Mouse (Mus musculus): ENCODE measurements around the gene Fgd3. TPM values are rescaled to one million over a fixed set of nuclear protein-coding genes. Genes with fewer than 3 reads are reported as not detected.

Fgd3 gene
- polyA plus RNA-seq (2015; fragmentation: Nextera tagmentation; extraction: Ambion mirVana): 1.4 and 2.0 TPM in 2 replicates

GRCm38 (mm10) chr13:49320040-49320439, at the start of gene Fgd3:
Fgd3 (minus strand) TSS chr13:49320311.
- peaks cover 57% of the 10 kb centered on the region for H3K27me3 ChIP-seq
- peak within 1 kb of the TSS; percentile 38 for H3K4me3 ChIP-seq
- peak within 1 kb of the TSS; percentile 70 for H3K9ac ChIP-seq
- H3K9me3 ChIP-seq: no peaks in the 10 kb centered on the region
- ATAC-seq (ENCODE audit: low FRiP score): peak; percentile 95
- H3K4me2 ChIP-seq: peak within 1 kb of the TSS; percentile 57
- WGBS: 0% methylated on average over 10 of the region's 10 CpGs
- H3K36me3 ChIP-seq: no peaks in the 10 kb centered on the region; the same call in 1 of the 2 replicates
- H3K4me1 ChIP-seq (replicated peaks): peaks cover 42% of the 10 kb centered on the region
- H3K27ac ChIP-seq: peak within 1 kb of the TSS; percentile 66

GRCm38 (mm10) chr13:49369404-49369803, 49.3 kb upstream of the Fgd3 start:
- ATAC-seq (ENCODE audit: low FRiP score): no peak
- Histone ChIP-seq H3K9me3 (no peaks in the 10 kb centered on the region), H3K27me3 (no peaks in the 10 kb centered on the region), H3K9ac (no peak overlapping the region), H3K4me2 (no peak overlapping the region), H3K36me3 (peaks cover 39% of the 10 kb centered on the region), H3K4me3 (no peak overlapping the region), H3K27ac (no peak overlapping the region), H3K4me1 (replicated peaks) (peaks cover 28% of the 10 kb centered on the region)
- 93% methylated on average over 10 of the region's 10 CpGs for WGBS

GRCm38 (mm10) chr13:49367657-49368440, 47.7 kb upstream of the Fgd3 start:
- ATAC-seq (ENCODE audit: low FRiP score): no peak
- Histone ChIP-seq H3K4me2 (no peak overlapping the region), H3K9ac (no peak overlapping the region), H3K27me3 (no peaks in the 10 kb centered on the region), H3K27ac (no peak overlapping the region), H3K4me1 (replicated peaks) (peaks cover 31% of the 10 kb centered on the region), H3K4me3 (no peak overlapping the region), H3K9me3 (no peaks in the 10 kb centered on the region), H3K36me3 (peaks cover 38% of the 10 kb centered on the region)
- 83% methylated on average over 4 of the region's 4 CpGs for WGBS

- Histone ChIP-seq H3K9me3 (no peaks in the 10 kb centered on the region), H3K4me2 (no peak overlapping the region), H3K4me3 (no peak overlapping the region), H3K9ac (no peak overlapping the region), H3K4me1 (replicated peaks) (peaks cover 34% of the 10 kb centered on the region), H3K36me3 (peaks cover 7% of the 10 kb centered on the region), H3K27me3 (no peaks in the 10 kb centered on the region), H3K27ac (no peak overlapping the region)
- WGBS: 84% methylated on average over 2 of the region's 2 CpGs
- no peak for ATAC-seq (ENCODE audit: low FRiP score)
These were observed 44.6 kb upstream of the Fgd3 start for GRCm38 (mm10) chr13:49364716-49365115.

- H3K36me3 ChIP-seq: no peaks in the 10 kb centered on the region
- WGBS: 66% methylated on average over 2 of the region's 2 CpGs
- H3K4me1 ChIP-seq (replicated peaks): peaks cover 30% of the 10 kb centered on the region
- no peak overlapping the region for H3K4me2 ChIP-seq
- H3K27me3 ChIP-seq: no peaks in the 10 kb centered on the region
- H3K27ac ChIP-seq: 0 out of 2 replicates have a peak overlapping the region, but pooled peaks have one; percentile 24
- no peaks in the 10 kb centered on the region for H3K9me3 ChIP-seq
- H3K4me3 ChIP-seq: no peak overlapping the region
- ATAC-seq (ENCODE audit: low FRiP score): no peak
- H3K9ac ChIP-seq: no peak overlapping the region
These were observed 42.7 kb upstream of the Fgd3 start for GRCm38 (mm10) chr13:49362804-49363203.

- no peak overlapping the region for H3K4me2 ChIP-seq
- H3K27ac ChIP-seq: 0 out of 2 replicates have a peak overlapping the region, but pooled peaks have one; percentile 24
- no peak overlapping the region for H3K9ac ChIP-seq
- H3K4me1 ChIP-seq (replicated peaks): peaks cover 29% of the 10 kb centered on the region
- H3K9me3 ChIP-seq: no peaks in the 10 kb centered on the region
- H3K4me3 ChIP-seq: no peak overlapping the region
- ATAC-seq (ENCODE audit: low FRiP score): no peak
- H3K36me3 ChIP-seq: 0 out of 2 replicates have a peak, but pooled peaks cover 2% of the 10 kb centered on the region
- no peaks in the 10 kb centered on the region for H3K27me3 ChIP-seq
- WGBS: 73% methylated on average over 7 of the region's 7 CpGs
These were observed 42.3 kb upstream of the Fgd3 start for GRCm38 (mm10) chr13:49362364-49362763.

- no peak overlapping the region for H3K4me3 ChIP-seq
- peaks cover 27% of the 10 kb centered on the region for H3K4me1 ChIP-seq (replicated peaks)
- no peak overlapping the region for H3K9ac ChIP-seq
- no peak for ATAC-seq (ENCODE audit: low FRiP score)
- peaks cover 14% of the 10 kb centered on the region; the same call in 1 of the 2 replicates for H3K36me3 ChIP-seq
- H3K27me3 ChIP-seq: no peaks in the 10 kb centered on the region
- H3K4me2 ChIP-seq: no peak overlapping the region
- WGBS: 48% methylated on average over 3 of the region's 3 CpGs
- H3K9me3 ChIP-seq: no peaks in the 10 kb centered on the region
- H3K27ac ChIP-seq: no peak overlapping the region
These were observed 40.8 kb upstream of the Fgd3 start for GRCm38 (mm10) chr13:49360906-49361406.

- no peaks in the 10 kb centered on the region for H3K9me3 ChIP-seq
- H3K27ac ChIP-seq: no peak overlapping the region
- H3K4me2 ChIP-seq: no peak overlapping the region
- no peak overlapping the region for H3K9ac ChIP-seq
- peaks cover 14% of the 10 kb centered on the region; the same call in 1 of the 2 replicates for H3K36me3 ChIP-seq
- no peak for ATAC-seq (ENCODE audit: low FRiP score)
- no peaks in the 10 kb centered on the region for H3K27me3 ChIP-seq
- WGBS: 96% methylated on average over 3 of the region's 3 CpGs
- H3K4me1 ChIP-seq (replicated peaks): peaks cover 38% of the 10 kb centered on the region
- no peak overlapping the region for H3K4me3 ChIP-seq
These were observed 38.1 kb upstream of the Fgd3 start for GRCm38 (mm10) chr13:49358184-49358583.

- Histone ChIP-seq H3K4me2 (no peak overlapping the region), H3K4me1 (replicated peaks) (peaks cover 39% of the 10 kb centered on the region), H3K9me3 (no peaks in the 10 kb centered on the region), H3K27ac (no peak overlapping the region), H3K9ac (no peak overlapping the region), H3K4me3 (no peak overlapping the region), H3K36me3 (peaks cover 14% of the 10 kb centered on the region; the same call in 1 of the 2 replicates), H3K27me3 (no peaks in the 10 kb centered on the region)
- 95% methylated on average over 8 of the region's 8 CpGs for WGBS
- no peak for ATAC-seq (ENCODE audit: low FRiP score)
These were observed 37.4 kb upstream of the Fgd3 start for GRCm38 (mm10) chr13:49357367-49358026.

- Histone ChIP-seq H3K4me1 (replicated peaks) (peaks cover 44% of the 10 kb centered on the region), H3K27me3 (no peaks in the 10 kb centered on the region), H3K4me2 (no peak overlapping the region), H3K9me3 (no peaks in the 10 kb centered on the region), H3K9ac (no peak overlapping the region), H3K4me3 (no peak overlapping the region), H3K36me3 (peaks cover 14% of the 10 kb centered on the region; the same call in 1 of the 2 replicates), H3K27ac (no peak overlapping the region)
- 83% methylated on average over 7 of the region's 7 CpGs for WGBS
- no peak for ATAC-seq (ENCODE audit: low FRiP score)
These were observed 36.0 kb upstream of the Fgd3 start for GRCm38 (mm10) chr13:49356090-49356489.

GRCm38 (mm10) chr13:49355461-49356061, 35.5 kb upstream of the Fgd3 start:
- Histone ChIP-seq H3K9me3 (no peaks in the 10 kb centered on the region), H3K4me1 (replicated peaks) (peaks cover 42% of the 10 kb centered on the region), H3K4me2 (no peak overlapping the region), H3K9ac (no peak overlapping the region), H3K27ac (peak overlapping the region; percentile 44; the same call in 1 of the 2 replicates), H3K4me3 (no peak overlapping the region), H3K27me3 (no peaks in the 10 kb centered on the region), H3K36me3 (peaks cover 14% of the 10 kb centered on the region; the same call in 1 of the 2 replicates)
- WGBS: 83% methylated on average over 11 of the region's 11 CpGs
- no peak for ATAC-seq (ENCODE audit: low FRiP score)

- Histone ChIP-seq H3K27ac (no peak overlapping the region), H3K4me3 (no peak overlapping the region), H3K4me1 (replicated peaks) (peaks cover 46% of the 10 kb centered on the region), H3K36me3 (peaks cover 14% of the 10 kb centered on the region; the same call in 1 of the 2 replicates), H3K9ac (no peak overlapping the region), H3K4me2 (no peak overlapping the region), H3K27me3 (no peaks in the 10 kb centered on the region), H3K9me3 (no peaks in the 10 kb centered on the region)
- ATAC-seq (ENCODE audit: low FRiP score): no peak
- WGBS: 75% methylated on average over 5 of the region's 5 CpGs
These were observed 33.9 kb upstream of the Fgd3 start for GRCm38 (mm10) chr13:49353991-49354507.
